In genomic region chr14:33922771-33923167, GRCm38 (mm10) we compare ENCODE assay signal across 9 mouse cellular contexts. TPM values are rescaled to one million over a fixed set of nuclear protein-coding genes. Genes with fewer than 3 reads are reported as not detected.
A peak's percentile ranks its signal among the peaks of the same experiment; 100 is the strongest.
DNase-seq lines count a peak whose midpoint lies in the region; ATAC-seq and TF ChIP-seq lines count a peak whose summit lies in the region.
"Had no signal": no experiment of that assay in that cellular context is flagged by ENCODE, and none has a peak within 500 bp of the region (broad histone marks: within the 10 kb centered on the region; RNA-seq: fewer than 3 reads in every experiment).

No protein-coding gene starts in this region.

- no peak overlapping the region for H3K27ac ChIP-seq in cerebellum, adult 2 months (ENCODE audit: insufficient read depth, low read length)
- H3K27ac ChIP-seq in lung, embryonic 16.5 days (ENCODE audit: low read length) = no peak overlapping the region
- peak overlapping the region; percentile 59; the same call in 1 of the 2 replicates for H3K27ac ChIP-seq in limb, embryonic 14.5 days (replicated peaks; ENCODE audit: low read depth, low read length)
- no peak overlapping the region for H3K27ac ChIP-seq in stomach, embryonic 15.5 days
- H3K27ac ChIP-seq: macrophage had no signal

- no peak for TF ChIP-seq POLR2A in cerebellum, adult 2 months (IDR thresholded peaks at IDR 0.05; ENCODE audit: borderline replicate concordance, insufficient read depth, low read length)
- no peak for TF ChIP-seq POLR2A in limb, embryonic 14.5 days (IDR thresholded peaks at IDR 0.05; ENCODE audit: borderline replicate concordance, extremely low read depth, insufficient read depth, insufficient read length)

- H3K9ac ChIP-seq in lung, embryonic 16.5 days (ENCODE audit: low read length) = no peak overlapping the region
- peak overlapping the region; percentile 74 for H3K9ac ChIP-seq in limb, embryonic 14.5 days (ENCODE audit: low read depth, low read length, severe bottlenecking)
- H3K9ac ChIP-seq in stomach, embryonic 15.5 days = no peak overlapping the region

- H3K9me3 ChIP-seq in lung, embryonic 16.5 days (ENCODE audit: control insufficient read depth, low read length) = no peaks in the 10 kb centered on the region
- no peaks in the 10 kb centered on the region for H3K9me3 ChIP-seq in limb, embryonic 14.5 days (ENCODE audit: control insufficient read depth, low read length)
- no peaks in the 10 kb centered on the region for H3K9me3 ChIP-seq in stomach, embryonic 15.5 days

- peak overlapping the region; percentile 90 for H3K4me2 ChIP-seq in lung, embryonic 16.5 days (ENCODE audit: low read depth, low read length)
- peak overlapping the region; percentile 85 for H3K4me2 ChIP-seq in limb, embryonic 14.5 days (replicated peaks; ENCODE audit: low read depth, low read length, severe bottlenecking)
- peak overlapping the region; percentile 95 for H3K4me2 ChIP-seq in stomach, embryonic 15.5 days

- H3K36me3 ChIP-seq in lung, embryonic 16.5 days (ENCODE audit: control insufficient read depth, insufficient read depth, low read length) = no peaks in the 10 kb centered on the region
- H3K36me3 ChIP-seq in limb, embryonic 14.5 days (ENCODE audit: control insufficient read depth, insufficient read depth, low read length) = no peaks in the 10 kb centered on the region
- H3K36me3 ChIP-seq in stomach, embryonic 15.5 days = no peaks in the 10 kb centered on the region

- DNase-seq in cerebellum, adult 2 months = no peak
- DNase-seq in cerebellum, adult 11 months = no peak
- DNase-seq in lung, adult 18-20 months = no peak
- no peak for DNase-seq in limb, embryonic 14.5 days (ENCODE audit: low spot score)
- DNase-seq in frontal cortex, postnatal 14 days (ENCODE audit: low spot score in 2 of 2) = no peak
- DNase-seq in c-Kit-positive CD71-positive TER-119-positive erythroid progenitor cells, embryonic 14.5 days (ENCODE audit: low spot score) = no peak

- H3K4me3 ChIP-seq in cerebellum, adult 2 months (replicated peaks; ENCODE audit: insufficient read depth, low read depth, low read length) = peak overlapping the region; percentile 14
- H3K4me3 ChIP-seq in lung, embryonic 16.5 days (ENCODE audit: low read length) = peak overlapping the region; percentile 53
- peak overlapping the region; percentile 51 for H3K4me3 ChIP-seq in limb, embryonic 14.5 days (replicated peaks; ENCODE audit: low read length)
- H3K4me3 ChIP-seq in stomach, embryonic 15.5 days (replicated peaks) = peak overlapping the region; percentile 50

- H3K4me1 ChIP-seq in cerebellum, adult 2 months (ENCODE audit: control insufficient read depth, insufficient read depth, low read length) = no peaks in the 10 kb centered on the region
- H3K4me1 ChIP-seq in lung, embryonic 16.5 days (replicated peaks; ENCODE audit: control insufficient read depth, insufficient read depth, low read length) = peaks cover 8% of the 10 kb centered on the region
- H3K4me1 ChIP-seq in limb, embryonic 14.5 days (ENCODE audit: control insufficient read depth, insufficient read depth, low read length) = peaks cover 60% of the 10 kb centered on the region
- H3K4me1 ChIP-seq in stomach, embryonic 15.5 days = 0 out of 2 replicates have a peak, but pooled peaks cover 4% of the 10 kb centered on the region

- no peak for ATAC-seq in lung, embryonic 16.5 days (ENCODE audit: low read depth)
- no peak for ATAC-seq in limb, embryonic 14.5 days (ENCODE audit: low FRiP score, low read depth)
- no peak for ATAC-seq in stomach, embryonic 15.5 days (ENCODE audit: insufficient read depth, low FRiP score, low read depth)

- 27% methylated on average over 8 of the region's 8 CpGs for WGBS in cerebellum, adult 2 months
- WGBS in lung, embryonic 16.5 days = 17% methylated on average over 8 of the region's 8 CpGs
- 6% methylated on average over 8 of the region's 8 CpGs for WGBS in limb, embryonic 14.5 days
- 16% methylated on average over 8 of the region's 8 CpGs for WGBS in stomach, embryonic 15.5 days

- no peak for TF ChIP-seq CTCF in cerebellum, adult 2 months (IDR thresholded peaks at IDR 0.05; ENCODE audit: borderline replicate concordance, insufficient read depth, low read depth, low read length)

- H3K27me3 ChIP-seq in cerebellum, adult 2 months (ENCODE audit: control insufficient read depth, insufficient read depth, low read length) = no peaks in the 10 kb centered on the region; the same call in 1 of the 2 replicates
- H3K27me3 ChIP-seq in lung, embryonic 16.5 days (ENCODE audit: control insufficient read depth, insufficient read depth, low read depth, low read length) = peaks cover 48% of the 10 kb centered on the region
- peaks cover 9% of the 10 kb centered on the region; the same call in 1 of the 2 replicates for H3K27me3 ChIP-seq in limb, embryonic 14.5 days (ENCODE audit: control insufficient read depth, insufficient read depth, low read length)
- H3K27me3 ChIP-seq in stomach, embryonic 15.5 days (replicated peaks) = peaks cover 57% of the 10 kb centered on the region

RNA-seq across cellular contexts. Expression of gene Gdf10, which starts 0.6 kb away (rescaled TPM):
- polyA plus RNA-seq in cerebellum, adult 2 months (2012; rRNA removed) = 39.3 and 59.5 TPM in 2 replicates
- 7.1 and 7.7 TPM in 2 replicates for polyA plus RNA-seq in lung, embryonic 16.5 days (2015; fragmentation: Nextera tagmentation; extraction: Ambion mirVana)
- 52.9 and 77.9 TPM in 2 replicates for polyA plus RNA-seq in limb, embryonic 14.5 days (2012; rRNA removed)
- polyA plus RNA-seq in limb, embryonic 14.5 days (2014; fragmentation: Nextera tagmentation; extraction: Ambion mirVana) = 38.8 and 49.0 TPM in 2 replicates
- polyA plus RNA-seq in stomach, embryonic 15.5 days (2015; fragmentation: Nextera tagmentation; extraction: Ambion mirVana) = 6.6 and 9.1 TPM in 2 replicates
- polyA plus RNA-seq: macrophage had no signal

RNA-seq across cellular contexts. Expression of gene Gdf2, which starts 18.1 kb away (rescaled TPM):
- polyA plus RNA-seq in cerebellum, adult 2 months (2012; rRNA removed) = 0.03 TPM in 1 of 2 replicates, not detected in the other
- 0.06 and 0.08 TPM in 2 replicates for polyA plus RNA-seq in lung, embryonic 16.5 days (2015; fragmentation: Nextera tagmentation; extraction: Ambion mirVana)
- polyA plus RNA-seq in limb, embryonic 14.5 days (2012; rRNA removed) = 0.03 and 0.04 TPM in 2 replicates
- polyA plus RNA-seq in limb, embryonic 14.5 days (2014; fragmentation: Nextera tagmentation; extraction: Ambion mirVana) = not detected in 2 replicates
- 0.41 and 0.87 TPM in 2 replicates for polyA plus RNA-seq in stomach, embryonic 15.5 days (2015; fragmentation: Nextera tagmentation; extraction: Ambion mirVana)
- polyA plus RNA-seq: macrophage had no signal

RNA-seq across cellular contexts. Expression of gene Rbp3, which starts 31.0 kb away (rescaled TPM):
- 0.05 TPM in 1 of 2 replicates, not detected in the other for polyA plus RNA-seq in cerebellum, adult 2 months (2012; rRNA removed)
- polyA plus RNA-seq in lung, embryonic 16.5 days (2015; fragmentation: Nextera tagmentation; extraction: Ambion mirVana) = not detected in 2 replicates
- polyA plus RNA-seq in limb, embryonic 14.5 days (2012; rRNA removed) = not detected in 2 replicates
- polyA plus RNA-seq in limb, embryonic 14.5 days (2014; fragmentation: Nextera tagmentation; extraction: Ambion mirVana) = not detected in 2 replicates
- 0.03 TPM in 1 of 2 replicates, not detected in the other for polyA plus RNA-seq in stomach, embryonic 15.5 days (2015; fragmentation: Nextera tagmentation; extraction: Ambion mirVana)
- polyA plus RNA-seq: macrophage had no signal

RNA-seq across cellular contexts. Expression of gene Zfp488, which starts 55.8 kb away (rescaled TPM):
- polyA plus RNA-seq in cerebellum, adult 2 months (2012; rRNA removed) = 2.1 and 2.3 TPM in 2 replicates
- polyA plus RNA-seq in lung, embryonic 16.5 days (2015; fragmentation: Nextera tagmentation; extraction: Ambion mirVana) = not detected in 2 replicates
- 0.65 and 0.77 TPM in 2 replicates for polyA plus RNA-seq in limb, embryonic 14.5 days (2012; rRNA removed)
- 0.21 and 0.30 TPM in 2 replicates for polyA plus RNA-seq in limb, embryonic 14.5 days (2014; fragmentation: Nextera tagmentation; extraction: Ambion mirVana)
- 0.12 and 0.15 TPM in 2 replicates for polyA plus RNA-seq in stomach, embryonic 15.5 days (2015; fragmentation: Nextera tagmentation; extraction: Ambion mirVana)
- polyA plus RNA-seq: macrophage had no signal
